Mouse (Mus musculus): Measurements from ENCODE around the gene Ipo5.

Gene Ipo5

DNA sequence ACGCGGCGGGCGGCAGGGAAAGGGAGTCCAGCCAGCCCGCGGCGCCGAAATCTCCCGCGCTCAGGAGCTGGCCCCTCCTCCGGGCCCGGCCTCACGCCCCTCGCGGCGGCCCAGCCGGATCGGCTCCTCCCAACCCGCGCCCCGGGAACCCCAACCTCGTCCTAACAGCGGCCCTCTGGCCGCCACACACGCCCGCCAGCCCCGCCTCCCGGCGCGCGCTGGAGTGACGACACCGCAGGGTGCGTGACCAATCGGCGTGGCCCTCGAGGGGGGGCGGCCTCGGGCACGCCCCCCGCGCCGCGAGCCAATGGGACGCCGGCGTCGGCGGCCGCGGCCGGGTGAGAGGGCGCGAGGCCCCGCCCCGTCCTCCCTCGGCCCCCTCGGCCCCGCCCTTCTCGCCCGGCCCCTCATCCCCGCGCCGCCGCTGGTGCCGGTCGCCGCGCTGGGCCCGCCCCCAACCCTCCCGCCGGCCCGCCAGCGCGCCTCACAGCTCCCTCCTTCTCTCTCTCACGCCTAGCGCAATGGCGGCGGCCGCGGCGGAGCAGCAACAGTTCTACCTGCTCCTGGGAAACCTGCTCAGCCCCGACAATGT is at the start of gene Ipo5:
Gene Ipo5 (plus strand): TSS at position 492 of the 592 bp plus-strand sequence.
- peak; percentile 95 for DNase-seq

DNA sequence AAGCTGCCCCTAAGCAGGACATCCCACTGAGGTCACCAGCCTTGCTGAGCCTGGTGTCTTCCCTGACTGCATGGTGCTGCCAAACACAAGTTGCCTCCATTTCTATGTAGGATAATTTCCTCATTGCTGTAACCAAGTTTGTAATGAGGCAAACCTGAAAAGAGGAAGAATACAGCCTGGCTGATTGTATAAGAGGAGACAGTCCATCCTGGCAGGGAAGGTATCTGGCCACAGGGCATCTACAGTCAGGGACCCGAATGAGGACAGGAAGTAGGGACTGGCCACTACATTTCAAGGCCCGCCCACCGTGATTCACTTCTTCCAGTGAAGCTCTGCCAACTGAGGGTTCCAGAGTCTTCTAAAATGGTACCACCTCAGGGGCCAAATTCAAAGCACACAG is 47.8 kb upstream of the Ipo5 start:
- DNase-seq = no peak

DNA sequence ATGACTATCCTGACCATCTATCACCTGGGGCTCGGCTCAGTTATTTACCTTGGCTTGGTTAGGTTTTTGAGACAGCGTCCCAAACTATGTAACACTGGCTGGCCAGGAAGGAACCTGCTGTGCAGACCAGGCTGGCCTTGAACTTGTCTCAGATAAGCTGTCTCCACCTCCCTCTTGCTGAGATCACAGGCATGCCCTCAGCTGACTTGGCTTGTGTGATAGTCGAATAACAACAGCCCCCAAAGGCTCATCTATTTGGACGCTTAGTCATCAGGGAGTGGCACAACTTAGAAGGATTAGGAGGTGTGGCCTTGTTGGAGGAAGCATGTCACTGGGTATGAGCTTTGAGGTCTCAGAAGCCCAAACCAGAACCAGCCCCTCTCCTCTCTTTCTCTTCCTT is 46.1 kb upstream of the Ipo5 start:
- no peak for DNase-seq

DNA sequence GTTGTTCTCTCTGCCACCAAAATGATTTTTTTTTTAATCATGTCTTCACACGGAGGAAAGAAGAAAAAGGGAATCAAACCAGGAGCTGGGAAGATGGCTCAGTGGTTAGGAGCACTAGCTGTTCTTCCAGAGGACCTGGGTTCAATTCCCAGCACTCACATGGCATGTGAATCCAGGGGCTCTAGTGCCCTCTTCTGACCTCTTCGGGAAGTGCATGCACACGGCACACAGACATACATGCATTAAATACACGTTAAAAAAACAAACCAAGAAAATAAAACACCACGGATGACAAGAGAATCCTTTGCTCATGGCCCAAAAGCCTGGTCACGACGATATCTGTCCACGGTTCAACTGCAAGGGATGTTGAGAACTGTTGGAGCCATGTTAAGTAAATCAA is 44.5 kb upstream of the Ipo5 start:
- no peak for DNase-seq

DNA sequence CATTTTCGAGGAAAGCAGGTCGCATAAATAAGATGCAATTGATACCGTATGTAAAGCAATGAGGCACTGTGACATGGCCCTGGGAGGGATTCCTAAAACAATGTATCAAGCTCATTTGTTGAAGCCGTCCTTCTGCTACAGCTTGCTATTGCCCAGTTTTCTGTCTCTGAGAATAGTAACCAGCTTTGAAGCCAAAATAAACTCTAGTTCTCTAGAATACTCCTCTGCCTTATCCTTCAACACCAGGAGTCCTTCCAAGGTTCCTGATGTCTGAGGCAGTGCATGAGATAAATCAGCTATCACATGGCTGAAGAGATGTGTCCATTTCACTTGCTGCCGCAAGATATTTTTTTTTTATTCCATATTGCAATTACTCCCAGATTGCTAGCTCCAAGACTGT is 43.9 kb upstream of the Ipo5 start:
- DNase-seq = no peak

DNA sequence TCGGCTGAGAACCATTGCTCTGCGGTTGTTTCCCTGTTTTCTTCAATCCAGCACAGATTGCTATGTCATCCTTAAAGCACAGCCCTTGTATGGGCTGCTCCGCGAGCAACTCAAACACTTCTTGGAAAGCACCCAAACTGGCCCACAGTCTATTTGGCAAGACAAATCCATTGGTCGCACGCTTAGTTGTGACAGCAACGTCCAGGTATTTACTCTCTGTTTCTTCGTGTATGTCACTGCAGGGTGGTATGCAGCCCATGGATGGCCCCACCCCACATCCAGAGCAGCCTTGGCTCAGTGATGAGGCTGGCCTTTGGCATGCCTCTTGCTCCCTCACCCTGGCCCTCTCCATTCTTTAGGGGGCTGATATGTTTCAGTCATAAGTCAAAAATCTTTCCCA is 42.5 kb upstream of the Ipo5 start:
- no peak for DNase-seq

DNA sequence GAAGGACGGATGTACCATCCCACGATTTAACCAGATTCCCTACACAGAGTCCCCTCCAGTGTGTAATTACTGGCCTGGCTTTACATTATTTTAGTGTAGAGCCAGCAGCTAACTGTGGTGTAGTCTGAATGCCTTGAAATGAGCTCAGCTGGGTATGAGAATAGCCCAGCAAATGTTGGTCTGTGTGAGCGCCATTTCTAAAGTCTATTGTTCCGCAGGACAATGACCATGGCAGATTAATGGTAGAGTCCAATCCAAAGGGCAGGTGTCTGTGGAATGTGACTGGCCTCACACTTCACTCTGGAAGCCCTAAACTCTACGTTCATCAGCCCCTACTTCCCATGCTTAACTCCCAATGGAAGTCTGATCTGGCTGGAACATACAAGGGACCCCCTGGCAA is 40.3 kb upstream of the Ipo5 start:
- DNase-seq = no peak

DNA sequence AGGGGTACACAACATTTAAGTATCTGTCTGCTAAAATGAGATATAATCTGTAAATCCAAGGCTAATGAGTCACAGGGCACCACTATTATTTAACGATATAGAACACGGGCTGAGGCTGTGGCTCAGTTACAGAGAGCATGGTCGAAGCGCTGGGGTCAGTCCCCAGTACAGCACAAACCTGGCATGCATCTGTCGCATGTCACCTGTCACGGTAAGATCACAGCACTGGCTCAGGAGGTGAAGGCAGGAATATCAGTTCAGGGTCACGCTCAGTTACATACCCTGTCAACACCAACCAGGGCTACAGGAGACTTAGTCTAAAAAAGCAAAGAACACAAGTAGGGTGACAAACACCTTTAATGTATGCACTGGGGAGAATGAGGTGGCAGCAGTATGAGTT is 36.6 kb upstream of the Ipo5 start:
- DNase-seq = no peak

DNA sequence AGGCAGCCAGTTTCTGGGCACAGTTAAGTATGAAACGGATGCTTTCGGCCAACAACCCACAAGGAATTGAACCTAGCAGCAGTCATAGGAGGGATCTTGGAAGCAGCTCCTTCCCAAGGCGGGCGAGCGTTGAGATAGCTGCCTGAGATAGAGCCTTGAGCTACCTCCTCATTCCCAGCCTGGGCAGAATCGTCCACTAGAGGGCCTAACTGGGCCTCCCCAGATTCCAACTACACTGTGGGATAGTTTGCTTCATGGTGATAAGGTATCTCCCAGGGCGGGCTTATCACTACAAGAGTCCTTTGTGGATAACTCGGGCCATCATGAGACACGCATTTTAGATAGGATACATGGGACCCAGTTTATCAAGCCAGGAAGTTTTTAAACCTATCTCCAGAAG is 35.9 kb upstream of the Ipo5 start:
- DNase-seq = no peak

DNA sequence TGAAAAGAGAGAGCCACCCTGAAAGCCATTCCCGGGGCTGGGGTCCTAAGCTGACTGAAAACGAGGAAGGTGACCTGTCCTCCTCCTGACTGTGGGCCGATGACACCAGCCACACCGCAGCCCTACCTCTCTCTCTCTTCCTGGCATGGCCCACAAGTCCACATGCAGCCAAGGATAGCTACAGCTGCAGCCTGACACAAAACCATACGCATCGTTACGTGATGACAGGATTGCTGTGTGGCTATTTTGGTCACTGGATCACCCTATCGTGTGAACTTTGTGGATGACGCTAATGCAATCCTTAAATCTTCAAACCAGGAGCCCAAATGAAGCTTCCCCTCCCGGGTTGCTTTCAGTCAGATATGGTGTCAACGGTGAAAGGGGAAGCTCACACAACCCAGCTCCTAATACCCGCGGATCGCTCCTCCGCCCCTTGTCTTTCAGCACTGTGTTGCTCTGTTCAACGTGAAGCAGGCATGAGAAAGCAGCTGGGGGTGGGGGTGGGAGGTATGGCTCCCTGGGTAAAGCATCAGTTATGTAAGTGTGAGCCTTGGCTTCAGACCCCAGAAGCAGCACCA is 35.1 kb upstream of the Ipo5 start:
- DNase-seq = no peak

DNA sequence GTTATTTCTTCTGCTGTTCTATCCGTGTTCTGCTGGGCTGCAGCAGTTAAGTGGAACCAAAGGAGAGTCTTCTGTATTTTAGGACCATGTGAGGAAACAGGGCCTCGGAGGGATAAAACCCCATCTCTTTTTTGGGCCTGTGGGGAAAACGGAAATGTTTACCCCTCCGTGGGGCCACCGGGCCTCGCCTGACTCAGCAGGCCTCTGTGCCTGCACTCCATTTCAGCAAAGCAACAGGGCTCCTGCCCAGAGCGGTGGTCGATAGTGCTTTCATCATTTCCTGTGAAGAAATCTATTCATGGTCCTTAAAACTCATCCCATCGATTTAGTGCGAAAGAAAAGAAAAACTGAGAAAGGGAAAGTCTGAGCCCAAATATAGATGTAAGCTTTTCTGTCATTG is 33.9 kb upstream of the Ipo5 start:
- no peak for DNase-seq

DNA sequence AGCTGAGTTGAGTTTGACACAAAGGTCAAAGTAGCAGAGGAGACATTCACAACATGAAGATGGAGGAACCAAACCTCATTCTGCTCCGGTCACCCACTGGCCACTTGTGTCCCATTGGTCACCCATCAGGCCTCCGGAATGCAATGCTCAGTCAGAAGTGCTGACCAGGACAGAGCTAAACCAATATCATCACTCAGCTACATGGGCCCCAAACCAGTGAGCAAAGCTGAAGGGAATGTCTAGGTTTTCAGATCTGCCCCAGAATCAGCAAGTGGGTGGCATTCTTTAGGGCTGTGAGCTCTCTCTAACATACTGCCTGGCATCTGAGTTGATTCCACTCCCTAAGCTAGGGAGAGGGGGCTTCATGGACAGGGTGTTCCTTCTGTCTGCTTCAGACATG is 32.0 kb upstream of the Ipo5 start:
- DNase-seq = no peak

DNA sequence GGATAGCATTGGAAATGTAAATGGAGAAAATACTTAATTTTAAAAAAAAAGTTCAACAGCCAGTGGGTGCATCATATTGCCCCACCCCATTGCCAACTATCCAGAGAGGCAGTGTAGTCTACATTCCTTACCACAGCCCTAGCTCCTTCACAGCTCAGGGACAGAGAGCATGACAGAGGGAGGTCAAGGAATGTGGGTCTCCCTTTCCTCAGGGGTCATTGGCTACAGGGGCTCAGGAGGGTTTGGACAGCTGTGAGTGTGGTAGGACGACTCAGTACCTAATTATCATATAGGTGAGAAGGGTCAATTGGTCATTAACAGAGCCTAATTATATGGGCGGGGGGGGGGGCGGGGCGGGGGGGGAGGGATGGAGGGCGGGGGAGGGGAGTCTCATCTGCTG is 30.4 kb upstream of the Ipo5 start:
- DNase-seq = no peak

DNA sequence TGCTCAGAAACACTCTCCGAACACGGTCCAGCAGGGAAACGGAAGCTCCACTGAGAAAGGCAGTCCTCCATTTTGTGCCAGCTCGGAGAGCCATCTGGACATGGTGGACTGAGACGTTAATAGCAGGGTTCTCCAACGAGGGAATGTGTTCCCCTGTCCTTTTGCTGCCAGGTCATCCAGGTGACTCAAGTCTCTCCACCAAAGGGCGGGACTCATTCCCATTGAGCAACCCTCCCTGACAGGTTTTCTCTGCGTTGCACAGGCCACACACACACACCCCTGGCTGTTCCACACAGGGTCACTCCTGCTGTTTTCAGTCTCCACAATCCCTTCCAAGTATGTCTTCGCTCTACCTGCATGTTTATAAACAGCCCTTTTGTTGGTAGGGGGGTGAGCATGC is 30.0 kb upstream of the Ipo5 start:
- no peak for DNase-seq

DNA sequence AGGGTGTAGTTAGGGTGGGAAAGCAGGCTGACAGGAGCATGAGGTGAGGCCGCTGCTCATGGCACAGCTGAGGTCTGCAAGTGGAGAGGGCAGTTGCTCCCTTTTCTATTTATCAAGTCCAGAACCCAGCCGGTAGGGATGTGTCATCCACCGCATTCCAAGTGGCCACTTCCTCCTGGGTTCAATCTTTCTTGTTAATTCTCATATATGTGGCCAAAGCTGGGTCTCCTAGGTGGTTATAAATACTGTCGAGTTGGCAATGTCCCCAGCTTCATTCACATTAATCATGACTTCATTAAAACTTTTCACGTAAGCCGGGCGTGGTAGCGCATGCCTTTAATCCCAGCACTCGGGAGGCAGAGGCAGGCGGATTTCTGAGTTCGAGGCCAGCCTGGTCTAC is 22.3 kb upstream of the Ipo5 start:
- no peak for DNase-seq

DNA sequence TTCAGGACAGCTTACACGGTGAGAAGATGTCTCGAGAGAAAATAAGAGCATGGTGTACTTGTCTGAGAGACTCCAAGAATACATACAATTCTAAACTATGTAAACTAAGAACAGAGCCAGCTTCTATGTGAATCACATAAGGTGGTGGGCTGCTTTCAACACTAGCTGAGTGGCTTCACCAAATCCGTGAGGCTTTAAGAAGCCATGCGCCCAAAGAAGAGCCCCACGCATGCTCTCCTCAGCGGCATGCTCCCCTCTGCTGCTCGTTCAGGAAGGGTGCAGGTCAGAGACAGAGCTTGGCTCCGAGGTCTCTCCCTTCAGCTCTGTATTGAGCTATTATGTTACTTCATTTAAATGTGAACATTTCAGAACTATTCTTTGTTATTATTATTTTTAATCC is 18.7 kb upstream of the Ipo5 start:
- DNase-seq = no peak

DNA sequence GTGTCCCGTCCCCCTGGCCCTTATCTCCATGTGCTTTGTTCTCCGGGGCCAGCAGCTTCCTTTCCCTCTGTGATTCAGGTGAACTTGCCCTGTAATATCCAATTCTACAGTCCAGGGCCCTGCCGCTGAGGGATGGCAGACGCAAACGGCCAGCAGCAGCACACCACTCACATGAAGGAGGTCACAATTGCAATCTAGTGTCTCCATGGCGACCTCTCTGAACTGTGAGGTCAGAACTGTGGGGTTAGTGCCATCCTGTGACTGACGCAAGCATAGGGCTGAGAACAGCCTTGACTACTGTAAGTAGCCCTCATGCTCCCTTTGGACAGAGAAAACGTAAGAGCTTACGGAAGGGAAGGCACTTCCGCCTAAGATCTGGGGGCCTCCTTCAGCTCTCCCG is 14.4 kb upstream of the Ipo5 start:
- no peak for DNase-seq

DNA sequence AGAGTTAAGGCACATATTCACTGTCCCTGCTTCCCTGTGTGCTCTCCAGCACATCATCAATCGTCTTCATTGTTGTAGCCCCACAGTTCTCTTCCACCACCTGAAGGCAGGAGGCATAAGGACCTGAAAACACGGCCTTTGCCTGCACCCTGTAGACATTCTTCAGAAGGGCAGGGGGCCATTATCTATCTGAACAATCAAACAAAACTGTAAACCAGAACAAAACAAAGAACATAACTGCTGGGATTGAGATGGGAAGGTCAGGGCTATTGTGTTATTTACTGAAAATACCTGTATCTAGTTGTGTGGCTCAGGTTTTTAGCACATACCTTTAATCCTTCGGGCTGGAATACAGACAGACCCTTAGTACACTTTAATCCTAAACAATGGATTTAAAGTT is 12.1 kb upstream of the Ipo5 start:
- DNase-seq = no peak

DNA sequence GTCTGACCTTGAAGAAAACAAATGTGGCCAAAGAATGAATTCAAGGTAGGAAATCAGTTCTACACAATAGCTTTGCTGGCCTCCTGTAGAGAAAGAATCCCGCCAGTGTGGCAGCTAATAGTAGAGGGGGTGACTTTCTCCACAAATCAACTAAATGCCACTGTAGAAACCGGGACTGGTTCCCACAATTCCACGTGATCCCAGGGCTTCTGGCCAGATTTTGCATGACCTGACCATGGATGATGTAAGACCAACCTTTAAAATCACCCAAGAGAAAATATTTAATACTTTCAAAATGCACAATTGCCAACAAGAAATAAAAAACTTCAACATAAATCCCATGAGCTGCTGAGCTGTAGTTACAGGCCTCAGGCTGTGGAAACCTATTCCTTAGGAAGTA is 1.6 kb upstream of the Ipo5 start:
- peak; percentile 14 for DNase-seq

DNA sequence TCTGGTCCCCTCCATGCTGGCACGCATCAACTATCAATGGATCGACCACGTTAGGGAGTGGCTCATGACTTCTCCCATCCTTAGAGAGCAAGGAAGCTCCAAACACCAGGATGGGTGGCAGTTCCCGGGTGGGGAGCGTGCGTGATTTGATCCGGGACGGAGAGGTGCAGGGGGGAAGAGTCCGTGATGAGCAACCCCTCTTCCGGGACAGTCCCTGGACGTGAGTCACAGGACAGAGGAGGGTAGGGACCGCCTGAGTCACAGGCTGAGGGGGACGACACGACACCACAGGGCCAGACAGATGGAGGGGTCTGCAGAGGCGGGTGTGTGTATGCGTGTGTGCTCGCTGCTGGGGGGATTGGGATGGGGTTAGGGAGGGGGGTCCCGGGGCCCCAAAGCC is 704 bp upstream of the Ipo5 start:
- no peak for DNase-seq

DNA sequence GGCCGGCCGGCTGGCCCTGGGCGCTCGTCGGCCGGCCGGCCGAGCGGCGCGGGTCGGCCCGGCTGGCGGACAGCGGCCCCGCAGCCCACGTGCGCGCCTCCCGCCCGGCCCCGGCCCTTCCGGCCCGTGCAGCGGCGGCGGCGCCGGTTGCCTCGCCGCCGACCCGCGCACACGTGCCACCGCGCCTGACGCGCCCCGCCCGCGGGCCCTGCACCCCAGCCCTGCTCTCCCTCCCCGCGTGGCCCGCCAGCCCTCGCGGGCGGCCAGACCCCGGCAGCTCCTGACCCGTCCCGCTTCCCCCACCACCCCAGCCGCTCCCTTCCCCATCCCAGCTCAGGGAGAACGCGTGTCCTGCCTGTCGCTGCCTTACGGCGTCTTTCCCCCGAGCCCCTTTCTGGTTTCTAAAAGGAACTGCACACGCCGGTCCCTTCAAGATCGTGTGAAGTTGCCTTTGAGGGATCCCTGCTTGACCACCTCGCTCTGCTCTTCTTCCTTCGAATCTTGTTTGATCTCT is 421 bp downstream of the Ipo5 start:
- peak; percentile 40 for DNase-seq

DNA sequence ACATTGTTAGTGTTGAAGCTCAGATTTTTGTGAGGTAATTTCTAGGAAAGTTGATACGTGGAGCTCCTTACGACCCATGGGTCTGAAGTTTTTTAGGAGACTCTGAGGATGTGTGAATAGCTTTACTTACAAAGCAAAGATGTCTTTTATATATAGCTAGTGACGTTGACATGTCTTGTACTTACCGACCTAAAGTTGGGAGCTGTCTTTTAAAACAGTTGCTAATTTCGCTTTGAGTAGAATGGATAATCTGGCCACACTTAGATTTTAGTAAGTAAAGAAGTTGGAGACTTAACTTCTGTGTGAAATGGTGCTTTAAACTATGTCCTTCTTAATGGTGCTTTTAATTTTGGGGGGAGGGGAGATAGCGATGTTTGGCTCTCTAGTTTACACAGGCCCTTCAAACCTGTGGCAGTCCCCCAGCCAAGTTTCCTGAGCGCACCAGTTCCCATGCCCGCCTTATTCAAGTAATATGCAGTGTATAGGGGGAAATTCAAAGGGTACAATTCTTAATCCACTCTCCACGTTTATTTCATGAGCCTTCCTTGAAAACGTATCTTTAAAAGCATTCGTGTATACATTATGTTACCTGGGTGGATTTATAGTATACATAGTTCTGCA is 1.2 kb downstream of the Ipo5 start:
- no peak for DNase-seq

DNA sequence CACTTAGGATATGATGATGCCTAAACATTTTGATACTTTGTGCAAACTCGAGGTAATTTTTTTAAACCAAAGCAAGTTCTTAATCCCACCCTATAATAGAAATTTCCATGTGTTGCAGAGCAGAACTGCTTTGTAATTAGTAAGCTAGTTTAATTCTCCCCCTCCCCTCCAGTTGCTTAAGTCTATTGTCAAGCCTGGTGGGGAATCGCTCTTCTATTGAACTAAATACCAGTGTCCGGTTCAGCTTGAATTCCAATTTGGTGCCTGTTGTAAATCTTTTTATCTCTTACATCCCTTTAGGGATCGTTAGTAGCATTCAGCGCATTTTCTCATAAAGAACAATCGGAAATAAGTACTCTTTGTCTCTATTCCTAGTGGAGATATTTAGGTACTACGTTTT is 1.9 kb downstream of the Ipo5 start:
- no peak for DNase-seq

DNA sequence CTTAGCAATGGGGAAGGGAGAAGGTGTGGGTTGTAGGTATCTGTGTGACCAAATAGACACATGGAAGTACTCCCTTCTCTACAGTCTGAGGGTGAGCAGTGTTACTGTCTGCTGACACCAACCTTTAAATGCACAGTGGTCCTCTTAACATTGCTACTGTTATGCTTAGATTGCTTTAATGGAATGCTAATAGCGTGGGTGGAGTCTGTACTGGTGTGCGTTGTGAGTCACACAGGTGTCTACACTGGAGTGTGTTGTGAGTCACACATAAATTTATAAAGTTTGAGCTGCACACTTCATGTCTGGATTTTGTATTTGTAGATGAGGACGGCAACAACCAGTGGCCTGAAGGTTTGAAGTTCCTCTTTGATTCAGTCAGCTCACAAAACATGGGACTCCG is 10.8 kb downstream of the Ipo5 start:
- no peak for DNase-seq

DNA sequence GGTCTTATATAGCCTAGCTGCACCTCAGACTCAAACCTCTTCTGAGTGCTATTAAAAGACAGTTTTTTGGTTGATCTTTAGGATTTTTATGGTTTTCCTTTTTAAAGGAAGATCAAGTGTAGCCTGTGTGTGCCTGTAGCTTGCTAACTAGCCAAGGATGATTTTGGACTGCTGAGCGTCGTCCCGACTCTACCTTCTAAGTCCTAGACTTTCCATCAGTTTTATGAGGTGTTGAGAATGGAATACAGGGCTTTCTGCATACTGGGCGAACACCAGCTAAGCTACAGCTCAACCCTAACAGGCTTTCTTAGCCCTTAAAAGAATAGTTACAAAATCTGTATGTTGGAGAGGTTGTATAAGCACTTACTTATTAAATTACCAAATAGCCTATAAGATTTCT is 13.0 kb downstream of the Ipo5 start:
- DNase-seq = no peak

Data from cerebellum, adult 11 months (tissue).